Mouse (Mus musculus) thymus, postnatal 10 days (tissue): Measurements from ENCODE around the gene Synj2bp.
"Not testable (repeated sequence)": the region's sequence is repeated elsewhere in the genome, so short reads cannot be mapped to it uniquely, and the experiment has no call there.

Experiments
- DNase-seq, 2 experiments: peaks; one replicate each; pipeline ENCODE4 v3.0.0; 2021; ENCODE audit warnings: low spot score in 2 of 2

Synj2bp gene

DNA sequence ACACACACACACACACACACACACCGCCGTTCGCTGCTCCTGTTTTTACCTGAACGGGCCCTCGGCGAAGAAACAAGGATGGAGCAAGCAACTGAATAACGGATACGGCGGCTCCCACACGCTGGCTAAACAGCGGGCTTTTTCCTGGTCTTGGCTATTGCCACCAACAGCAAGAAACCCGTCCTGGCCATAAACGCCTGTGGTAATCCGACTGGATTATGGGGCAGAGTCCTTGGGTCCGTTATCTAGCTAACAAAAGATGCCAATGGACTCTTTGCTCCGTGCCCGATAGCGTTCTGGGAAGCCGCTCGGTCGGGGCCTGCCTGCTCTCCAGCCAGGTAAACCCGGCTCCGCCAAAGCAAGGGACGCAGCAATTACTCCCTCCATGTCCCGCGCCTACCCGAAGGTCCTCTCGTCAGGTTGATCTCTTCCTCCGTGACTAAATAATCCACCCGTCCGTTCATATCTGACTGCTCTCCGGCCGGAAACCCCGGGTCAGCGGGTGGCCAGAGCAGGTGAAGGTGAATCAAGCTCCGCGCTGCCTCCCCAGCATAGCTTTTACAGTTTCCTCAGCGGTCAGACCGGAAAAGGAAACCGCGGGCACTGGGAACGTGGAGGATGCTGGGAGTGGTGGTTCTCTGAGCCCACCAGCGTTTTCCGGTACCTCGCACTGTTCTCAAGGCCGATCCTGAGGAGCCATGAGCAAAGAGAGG is at the start of gene Synj2bp, which contains the start of gene Gm20498:
Synj2bp (minus strand) TSS at position 596 of the 713 bp plus-strand sequence.
Gm20498 (minus strand) TSS at position 590 of the 713 bp plus-strand sequence.
- DNase-seq, result peak; percentile 78 to 80

DNA sequence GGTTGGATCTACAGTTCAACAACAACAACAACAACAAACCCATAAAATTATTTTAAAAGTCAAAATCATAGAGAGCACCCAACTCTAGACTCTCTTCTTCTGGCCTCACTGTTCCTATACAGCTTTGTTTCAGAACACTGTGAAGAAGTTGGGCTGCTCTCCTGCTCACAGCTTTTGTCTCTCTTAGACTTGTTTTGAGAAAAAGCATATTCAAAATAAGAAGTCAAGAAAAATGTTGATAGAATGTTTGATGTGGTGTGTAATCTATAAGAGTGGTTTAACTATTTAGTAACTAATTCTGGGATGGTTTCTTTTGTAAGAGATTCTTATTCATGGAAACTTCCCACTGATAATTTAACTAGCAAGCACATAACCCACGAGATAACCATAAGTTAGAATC is 35.7 kb upstream of the Synj2bp start, which contains the start of gene Adam21:
Adam21 (minus strand) TSS at position 101 of the 400 bp plus-strand sequence.
- DNase-seq, result no peak

DNA sequence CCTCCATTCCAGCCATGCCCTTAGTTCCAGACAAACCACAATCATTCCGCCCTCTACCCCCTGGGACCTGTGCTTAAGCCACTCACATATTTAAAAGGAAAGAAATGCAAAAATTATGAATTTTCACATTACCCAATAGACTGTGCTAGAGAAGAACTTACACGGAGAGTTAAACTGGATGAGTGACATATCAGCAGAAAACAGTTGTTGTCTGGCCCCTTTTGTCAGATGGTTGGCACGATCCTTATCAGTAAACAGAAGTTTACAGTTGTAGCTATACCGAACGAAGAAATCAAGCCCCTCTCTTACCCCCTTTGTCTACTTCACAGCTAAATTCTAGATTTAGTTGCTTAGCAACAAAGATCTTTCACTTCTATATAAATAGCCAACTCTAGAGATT is 35.2 kb upstream of the Synj2bp start:
- no peak for DNase-seq

DNA sequence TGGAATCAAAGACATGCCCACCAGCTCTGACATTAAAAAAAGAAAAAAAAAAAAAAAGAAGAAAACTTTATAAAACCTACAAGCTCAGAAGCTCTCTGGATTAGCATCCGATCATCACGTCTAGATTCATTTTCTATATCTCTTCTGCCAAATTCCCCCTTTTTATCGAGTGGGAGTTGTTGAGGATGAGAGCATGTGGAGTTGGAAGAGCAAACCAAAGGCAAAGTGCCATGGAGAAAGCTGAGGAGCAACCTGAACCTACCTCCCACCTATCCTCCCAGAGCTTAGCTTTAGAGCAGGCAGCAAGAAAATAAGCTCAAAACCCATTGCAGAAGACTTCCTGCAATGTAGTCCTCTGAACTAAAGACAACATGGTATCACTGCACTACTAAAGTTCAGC is 31.5 kb upstream of the Synj2bp start:
- no peak for DNase-seq

DNA sequence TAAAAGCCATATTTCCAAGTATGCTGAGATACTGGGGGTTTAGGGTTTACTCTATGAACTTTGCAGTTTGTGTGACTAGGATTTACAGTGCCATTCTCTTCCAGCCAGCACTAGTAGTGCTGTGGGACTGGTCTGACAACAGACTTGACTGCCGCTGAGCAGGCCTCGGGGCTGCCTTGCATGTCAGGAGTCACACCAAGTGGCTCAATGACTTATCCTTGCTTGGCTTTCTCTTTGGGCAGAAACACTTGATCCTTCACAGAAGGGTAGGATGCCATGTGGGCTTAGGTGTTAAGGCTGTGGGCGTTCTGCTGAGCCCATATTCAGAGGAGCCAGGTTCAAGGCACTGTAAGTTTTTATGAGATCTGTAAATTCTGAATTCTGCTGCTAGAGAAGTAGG is 16.6 kb upstream of the Synj2bp start:
- no peak for DNase-seq

DNA sequence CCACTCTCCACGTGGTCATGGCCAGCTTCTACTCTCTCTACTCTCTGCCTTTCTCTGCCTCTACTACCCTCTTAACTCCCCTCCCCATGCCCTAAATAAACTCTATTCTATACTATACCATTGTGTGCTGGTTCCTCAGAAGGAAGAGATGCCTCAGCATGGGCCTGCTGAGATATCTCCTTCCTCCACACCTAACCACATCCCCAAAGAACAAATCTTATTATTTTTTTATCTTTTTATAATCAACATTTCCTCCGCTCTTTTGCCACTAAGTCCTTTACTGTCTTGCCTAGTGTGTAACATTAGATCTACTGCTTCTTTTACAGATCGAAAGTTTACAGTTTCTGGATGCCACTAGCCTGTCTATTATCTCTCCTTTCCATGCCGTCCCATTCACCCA is 14.5 kb upstream of the Synj2bp start:
- DNase-seq, result no peak

DNA sequence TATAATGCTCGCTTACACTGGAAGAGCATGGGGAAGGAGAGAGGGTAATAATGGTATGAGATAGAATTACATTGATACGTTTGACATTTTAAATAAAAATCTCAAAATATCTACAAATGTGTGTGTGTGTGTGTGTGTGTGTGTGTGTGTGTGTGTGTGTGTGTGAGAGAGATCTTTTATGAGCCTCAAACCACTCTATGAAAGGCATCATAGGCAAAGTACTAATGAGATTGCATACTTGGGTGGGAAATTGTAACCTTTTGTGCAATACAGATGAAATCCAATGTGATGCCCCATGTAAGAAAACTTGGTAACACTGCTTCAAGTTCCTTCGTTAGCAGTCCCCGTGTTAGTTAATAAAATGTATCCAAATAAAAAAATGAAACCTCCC is 313 bp upstream of the Synj2bp start:
- DNase-seq, result no peak

DNA sequence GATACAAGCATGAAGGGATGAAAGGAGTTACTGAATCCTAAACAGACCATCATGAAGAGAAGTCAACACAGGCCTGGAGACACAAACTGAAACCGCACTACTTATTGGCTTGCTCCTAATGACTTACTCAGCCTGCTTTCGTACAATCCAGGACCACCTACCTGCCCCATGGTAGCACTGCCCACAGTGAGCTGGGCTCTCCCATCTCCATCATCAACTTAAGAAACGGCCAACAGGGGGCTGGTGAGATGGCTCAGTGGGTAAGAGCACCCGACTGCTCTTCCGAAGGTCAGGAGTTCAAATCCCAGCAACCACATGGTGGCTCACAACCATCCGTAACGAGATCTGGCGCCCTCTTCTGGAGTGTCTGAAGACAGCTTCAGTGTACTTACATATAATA is 2.1 kb downstream of the Synj2bp start:
- DNase-seq, result not testable (repeated sequence)

DNA sequence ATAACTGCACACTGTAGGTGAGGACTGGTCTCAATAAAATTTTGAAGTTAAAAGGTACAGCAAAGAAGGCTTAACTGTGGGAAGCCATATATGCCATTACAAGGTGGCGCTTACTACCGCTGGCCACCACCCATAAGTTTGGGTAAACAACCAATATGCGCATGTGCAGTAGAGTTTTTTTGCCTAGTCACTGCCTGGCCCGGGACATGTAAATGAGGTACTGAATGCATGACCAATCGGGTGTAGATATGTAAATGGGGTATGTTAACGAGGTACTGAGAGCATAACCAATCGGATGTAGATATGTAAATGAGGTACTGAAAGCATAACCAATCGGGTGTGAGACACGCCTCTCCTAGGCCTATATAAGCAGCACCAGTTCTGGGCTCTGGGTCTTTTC is 35.8 kb downstream of the Synj2bp start:
- not testable (repeated sequence) for DNase-seq

DNA sequence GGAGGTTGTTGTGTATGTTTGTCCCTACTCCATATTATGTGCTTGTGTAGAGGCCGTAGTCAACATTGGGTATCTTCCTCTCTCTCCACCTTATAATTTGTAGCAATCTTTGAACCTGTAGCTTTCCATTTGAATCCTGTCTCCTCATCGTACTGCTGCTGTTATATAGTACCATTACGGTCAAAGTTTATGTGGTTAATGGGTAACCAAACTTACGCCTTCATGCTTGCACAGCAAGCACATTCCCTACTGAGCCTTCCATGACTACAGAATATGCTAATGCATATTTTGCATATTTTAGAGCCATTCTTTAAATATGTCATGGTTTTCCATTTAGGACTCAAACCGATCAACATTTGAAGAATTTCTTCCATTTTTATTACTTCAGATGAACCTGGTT is 42.2 kb downstream of the Synj2bp start:
- no peak for DNase-seq

DNA sequence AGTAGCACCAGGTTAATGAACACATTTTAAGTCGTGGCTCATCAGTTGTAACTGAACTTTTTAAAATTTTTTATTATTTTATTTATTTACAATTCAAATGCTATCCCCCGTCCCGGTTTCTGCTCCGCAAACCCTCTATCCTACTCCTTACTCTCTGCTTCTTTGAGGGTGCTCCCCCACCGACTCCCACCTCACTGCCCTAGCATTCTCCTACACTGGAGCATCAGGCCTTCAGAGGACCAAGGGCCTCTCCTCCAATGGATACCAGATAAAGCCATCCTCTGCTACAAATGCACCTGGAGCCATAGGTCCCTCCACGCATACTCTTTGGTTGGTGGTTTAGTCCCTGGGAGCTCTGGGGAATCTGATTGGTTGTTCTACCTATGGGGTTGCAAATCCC is 47.4 kb downstream of the Synj2bp start:
- no peak for DNase-seq

DNA sequence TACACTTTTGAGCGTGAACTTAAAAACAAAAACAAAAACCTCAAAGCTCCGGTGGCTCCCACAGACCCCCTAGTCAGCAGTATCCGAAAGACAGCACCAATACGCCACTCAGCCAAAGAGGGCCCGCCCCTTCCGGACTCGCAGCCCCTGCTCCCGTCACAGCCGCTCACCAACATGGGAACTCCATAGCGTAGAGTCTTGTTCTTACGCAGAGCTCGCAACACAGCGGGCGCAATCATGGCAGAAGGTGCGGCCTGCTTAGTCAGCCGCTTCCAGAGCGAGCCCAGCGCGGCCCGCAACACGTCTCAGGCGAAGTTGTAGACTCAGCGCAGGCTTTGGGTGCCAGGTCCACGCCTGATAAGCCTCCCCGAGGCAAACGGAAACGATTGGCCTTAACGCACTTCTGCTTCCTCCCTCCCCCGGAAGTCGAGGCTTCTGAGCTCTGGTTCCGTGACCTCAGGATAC is 48.0 kb downstream of the Synj2bp start, which contains the start of gene Cox16:
Cox16 (minus strand) TSS at position 401 of the 465 bp plus-strand sequence.
- DNase-seq, result peak; percentile 80 to 84

DNA sequence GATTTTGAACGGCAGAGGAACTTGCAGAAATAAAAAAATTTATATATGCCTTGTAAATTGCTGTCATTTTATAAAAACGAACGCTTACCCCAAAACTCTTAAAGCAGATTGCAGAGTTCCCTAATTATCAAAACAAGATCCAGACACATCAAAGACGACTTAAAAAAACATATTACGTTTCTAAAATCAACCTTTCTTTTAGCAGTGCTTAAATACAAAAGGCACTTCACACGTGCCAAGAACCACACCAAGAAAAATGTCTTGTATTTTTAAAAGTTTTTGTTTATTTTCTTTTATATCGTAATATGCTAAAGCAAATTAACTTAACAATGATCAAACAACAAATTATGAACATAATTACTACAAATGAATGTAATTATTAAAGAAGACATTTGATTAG is 48.5 kb downstream of the Synj2bp start:
- DNase-seq, result no peak

DNA sequence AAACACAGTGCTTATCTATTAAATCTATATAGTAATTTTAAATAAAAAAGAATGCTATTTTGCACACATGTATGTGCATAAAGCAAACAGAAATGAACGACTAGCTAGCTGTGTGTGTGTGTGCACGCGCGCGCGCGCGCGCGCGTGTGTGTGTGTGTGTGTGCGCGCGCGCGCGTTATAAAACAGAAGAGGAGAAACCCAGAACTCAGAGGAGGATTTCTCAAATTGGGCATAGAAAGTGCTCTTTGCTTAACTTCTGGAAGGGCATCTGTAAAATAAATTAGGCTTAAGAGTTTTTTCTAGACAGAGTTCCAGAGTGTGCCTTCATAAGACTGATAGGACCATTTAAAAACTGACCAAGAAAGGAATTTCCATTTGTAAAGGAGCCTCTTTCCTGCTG is 49.1 kb downstream of the Synj2bp start:
- DNase-seq, result no peak

DNA sequence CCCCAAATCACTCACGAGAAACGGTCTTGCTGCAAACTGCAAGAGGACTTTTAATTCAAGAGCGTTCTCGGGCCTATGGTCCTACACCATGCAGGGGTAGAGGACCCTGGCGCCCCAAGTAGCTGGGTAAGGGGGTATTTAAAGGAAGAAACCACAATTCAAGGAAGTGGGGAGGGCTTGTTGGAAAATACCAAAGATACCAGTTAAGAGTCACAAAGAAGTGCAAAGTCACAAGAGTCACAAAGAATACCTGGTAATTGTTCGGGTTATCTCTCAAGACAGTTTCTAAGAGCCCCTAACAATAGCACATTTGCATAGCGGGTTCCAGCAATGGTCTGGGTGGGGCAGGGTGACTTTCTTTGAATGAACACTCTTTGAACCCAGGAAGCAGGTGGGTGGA is 73.7 kb downstream of the Synj2bp start:
- DNase-seq, result not testable (repeated sequence)
